Mouse (Mus musculus) CH12.LX (cell line): ENCODE measurements around the gene Frs2.

Source experiments
- BHLHE40 ChIP-seq: IDR thresholded peaks from 2 replicates; pipeline ENCODE4 v1.6.1; 2011; ENCODE audit warnings: mild to moderate bottlenecking, low read depth, low read length, improper control_type of control experiment
- CTCF ChIP-seq, 2 experiments: IDR thresholded peaks in 1 of 2; conservative IDR thresholded peaks in 1 of 2; 2 replicates each; pipeline ENCODE4 v1.5.1; 2011 to 2012; ENCODE audit warnings: low read depth in 2 of 2, low read length in 2 of 2, improper control_type of control experiment in 1 of 2, inconsistent platforms in 1 of 2, mild to moderate bottlenecking in 1 of 2, moderate library complexity in 1 of 2
- E2F4 ChIP-seq: IDR thresholded peaks from 2 replicates; pipeline ENCODE4 v1.6.1; 2011; ENCODE audit warnings: low read depth, low read length, improper control_type of control experiment; ENCODE audit not compliant: insufficient replicate concordance
- HCFC1 ChIP-seq: IDR thresholded peaks from 2 replicates; pipeline ENCODE4 v1.6.1; 2012; ENCODE audit warnings: low read depth, mild to moderate bottlenecking, inconsistent platforms, low read length, improper control_type of control experiment
- MXI1 ChIP-seq: IDR thresholded peaks from 2 replicates; pipeline ENCODE4 v1.6.1; 2011; ENCODE audit warnings: mild to moderate bottlenecking, low read depth, low read length, improper control_type of control experiment
- NELFE ChIP-seq: IDR thresholded peaks from 2 replicates; pipeline ENCODE4 v1.6.1; 2011; ENCODE audit warnings: low read depth, low read length, improper control_type of control experiment
- POLR2A ChIP-seq: IDR thresholded peaks from 2 replicates; pipeline ENCODE4 v1.6.1; 2011; ENCODE audit warnings: low read depth, mild to moderate bottlenecking, improper control_type of control experiment, low read length
- SIN3A ChIP-seq: IDR thresholded peaks from 2 replicates; pipeline ENCODE4 v1.6.1; 2012; ENCODE audit warnings: low read length, improper control_type of control experiment, inconsistent platforms
- UBTF ChIP-seq: IDR thresholded peaks from 2 replicates; pipeline ENCODE4 v1.6.1; 2012; ENCODE audit warnings: low read depth, mild to moderate bottlenecking, inconsistent platforms, low read length, improper control_type of control experiment, moderate library complexity

DNA sequence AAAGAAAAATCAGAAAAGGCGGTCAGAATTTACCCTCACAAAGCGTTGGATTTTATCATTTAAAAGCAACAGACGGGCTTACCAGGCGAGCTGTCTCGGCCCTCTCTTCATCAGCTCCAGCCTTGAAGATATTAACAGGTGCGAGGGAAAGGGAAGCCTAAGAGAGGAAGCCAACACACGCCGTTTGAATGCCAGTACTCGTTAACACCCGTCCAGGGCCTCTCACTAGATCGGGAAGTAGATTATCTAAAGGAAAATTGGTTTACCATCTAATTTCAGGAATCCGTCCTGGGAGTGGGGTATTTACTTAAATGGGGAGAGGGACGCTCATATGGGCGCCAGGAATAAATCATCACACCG lies 85.5 kb downstream of the Frs2 start:
- TF ChIP-seq CTCF (conservative IDR thresholded peaks at IDR 0.05 in 1 of 2, IDR thresholded peaks at IDR 0.05 in 1 of 2; ENCODE audit: low read depth in 2 of 2, low read length in 2 of 2) (no peak), POLR2A (no peak), NELFE (no peak), HCFC1 (no peak), SIN3A (no peak; the same call in 1 of the 2 replicates), BHLHE40 (no peak), E2F4 (no peak), MXI1 (no peak), UBTF (no peak)
